Mouse (Mus musculus): ENCODE results near the gene Rptor.

- TF ChIP-seq POLR2A (IDR thresholded peaks at IDR 0.05; ENCODE audit: extremely low read depth, insufficient read depth, low read length) (no peak), CTCF (IDR thresholded peaks at IDR 0.05; ENCODE audit: low read depth, low read length) (peak; percentile 93)
These were observed 317.2 kb downstream of the Rptor start for GRCm38 (mm10) chr11:119919897-119920296.

All from liver, adult 2 months (tissue).